Mouse (Mus musculus): ENCODE measurements around the gene Zfp654. TPM values are rescaled to one million over a fixed set of nuclear protein-coding genes. Genes with fewer than 3 reads are reported as not detected.

The Zfp654 gene
- polyA plus RNA-seq, 1 experiment, result 2.0 TPM

GRCm38 (mm10) chr16:64830291-64830690 is 21.2 kb downstream of the Zfp654 start:
- H3K4me3 ChIP-seq (ENCODE audit: control insufficient read depth, insufficient read depth, low read length), result no peak overlapping the region
- H3K4me1 ChIP-seq (replicated peaks; ENCODE audit: control insufficient read depth, insufficient read depth, low read length), result no peaks in the 10 kb centered on the region
- no peaks in the 10 kb centered on the region for H3K27me3 ChIP-seq (ENCODE audit: control insufficient read depth, insufficient read depth, low read length)
- no peak for DNase-seq
- no peak overlapping the region for H3K27ac ChIP-seq (ENCODE audit: control insufficient read depth, insufficient read depth, low read length)
- H3K36me3 ChIP-seq (ENCODE audit: control insufficient read depth, insufficient read depth, low read length), result no peaks in the 10 kb centered on the region; the same call in 1 of the 2 replicates
- no peak for TF ChIP-seq POLR2A (IDR thresholded peaks at IDR 0.05; ENCODE audit: control insufficient read depth, extremely low read depth, insufficient read depth, low read length, poor library complexity)
- TF ChIP-seq CTCF (IDR thresholded peaks at IDR 0.05; ENCODE audit: borderline replicate concordance, control insufficient read depth, extremely low read depth, insufficient read depth, low read length, poor library complexity), result no peak
- 91% methylated on average over 15 of the region's 15 CpGs for WGBS

- TF ChIP-seq POLR2A (IDR thresholded peaks at IDR 0.05; ENCODE audit: control insufficient read depth, extremely low read depth, insufficient read depth, low read length, poor library complexity) (no peak), CTCF (IDR thresholded peaks at IDR 0.05; ENCODE audit: borderline replicate concordance, control insufficient read depth, extremely low read depth, insufficient read depth, low read length, poor library complexity) (no peak)
- Histone ChIP-seq H3K4me3 (ENCODE audit: control insufficient read depth, insufficient read depth, low read length) (no peak overlapping the region), H3K27ac (ENCODE audit: control insufficient read depth, insufficient read depth, low read length) (no peak overlapping the region), H3K27me3 (ENCODE audit: control insufficient read depth, insufficient read depth, low read length) (no peaks in the 10 kb centered on the region), H3K36me3 (ENCODE audit: control insufficient read depth, insufficient read depth, low read length) (no peaks in the 10 kb centered on the region; the same call in 1 of the 2 replicates), H3K4me1 (replicated peaks; ENCODE audit: control insufficient read depth, insufficient read depth, low read length) (no peaks in the 10 kb centered on the region)
- DNase-seq, result no peak
- 89% methylated on average over 1 of the region's 1 CpGs for whole genome bisulfite sequencing
Observed at GRCm38 (mm10) chr16:64824474-64824873, 27.0 kb downstream of the Zfp654 start.

GRCm38 (mm10) chr16:64823890-64824289 is 27.6 kb downstream of the Zfp654 start:
- Histone ChIP-seq H3K4me1 (replicated peaks; ENCODE audit: control insufficient read depth, insufficient read depth, low read length) (no peaks in the 10 kb centered on the region), H3K27me3 (ENCODE audit: control insufficient read depth, insufficient read depth, low read length) (no peaks in the 10 kb centered on the region), H3K36me3 (ENCODE audit: control insufficient read depth, insufficient read depth, low read length) (no peaks in the 10 kb centered on the region; the same call in 1 of the 2 replicates), H3K4me3 (ENCODE audit: control insufficient read depth, insufficient read depth, low read length) (no peak overlapping the region), H3K27ac (ENCODE audit: control insufficient read depth, insufficient read depth, low read length) (no peak overlapping the region)
- 41% methylated on average over 1 of the region's 1 CpGs for WGBS
- no peak for TF ChIP-seq CTCF (IDR thresholded peaks at IDR 0.05; ENCODE audit: borderline replicate concordance, control insufficient read depth, extremely low read depth, insufficient read depth, low read length, poor library complexity)
- no peak for TF ChIP-seq POLR2A (IDR thresholded peaks at IDR 0.05; ENCODE audit: control insufficient read depth, extremely low read depth, insufficient read depth, low read length, poor library complexity)
- no peak for DNase-seq

- no peak overlapping the region for H3K4me3 ChIP-seq (ENCODE audit: control insufficient read depth, insufficient read depth, low read length)
- H3K36me3 ChIP-seq (ENCODE audit: control insufficient read depth, insufficient read depth, low read length), result peaks cover 13% of the 10 kb centered on the region; the same call in 1 of the 2 replicates
- H3K27ac ChIP-seq (ENCODE audit: control insufficient read depth, insufficient read depth, low read length), result no peak overlapping the region
- H3K27me3 ChIP-seq (ENCODE audit: control insufficient read depth, insufficient read depth, low read length), result no peaks in the 10 kb centered on the region
- DNase-seq, result no peak
- no peak for TF ChIP-seq CTCF (IDR thresholded peaks at IDR 0.05; ENCODE audit: borderline replicate concordance, control insufficient read depth, extremely low read depth, insufficient read depth, low read length, poor library complexity)
- TF ChIP-seq POLR2A (IDR thresholded peaks at IDR 0.05; ENCODE audit: control insufficient read depth, extremely low read depth, insufficient read depth, low read length, poor library complexity), result no peak
- no peaks in the 10 kb centered on the region for H3K4me1 ChIP-seq (replicated peaks; ENCODE audit: control insufficient read depth, insufficient read depth, low read length)
- 98% methylated on average over 3 of the region's 3 CpGs for WGBS
Observed at GRCm38 (mm10) chr16:64817094-64817765, 34.2 kb downstream of the Zfp654 start.

GRCm38 (mm10) chr16:64803041-64803440 is 48.4 kb downstream of the Zfp654 start:
- Histone ChIP-seq H3K4me1 (replicated peaks; ENCODE audit: control insufficient read depth, insufficient read depth, low read length) (0 out of 2 replicates have a peak, but pooled peaks cover 2% of the 10 kb centered on the region), H3K4me3 (ENCODE audit: control insufficient read depth, insufficient read depth, low read length) (no peak overlapping the region), H3K27me3 (ENCODE audit: control insufficient read depth, insufficient read depth, low read length) (no peaks in the 10 kb centered on the region), H3K36me3 (ENCODE audit: control insufficient read depth, insufficient read depth, low read length) (no peaks in the 10 kb centered on the region), H3K27ac (ENCODE audit: control insufficient read depth, insufficient read depth, low read length) (no peak overlapping the region)
- no peak for DNase-seq
- no peak for TF ChIP-seq CTCF (IDR thresholded peaks at IDR 0.05; ENCODE audit: borderline replicate concordance, control insufficient read depth, extremely low read depth, insufficient read depth, low read length, poor library complexity)
- TF ChIP-seq POLR2A (IDR thresholded peaks at IDR 0.05; ENCODE audit: control insufficient read depth, extremely low read depth, insufficient read depth, low read length, poor library complexity), result no peak
- 90% methylated on average over 3 of the region's 3 CpGs for WGBS

- no peak overlapping the region for H3K4me3 ChIP-seq (ENCODE audit: control insufficient read depth, insufficient read depth, low read length)
- no peaks in the 10 kb centered on the region for H3K27me3 ChIP-seq (ENCODE audit: control insufficient read depth, insufficient read depth, low read length)
- no peak overlapping the region for H3K27ac ChIP-seq (ENCODE audit: control insufficient read depth, insufficient read depth, low read length)
- 0 out of 2 replicates have a peak, but pooled peaks cover 2% of the 10 kb centered on the region for H3K4me1 ChIP-seq (replicated peaks; ENCODE audit: control insufficient read depth, insufficient read depth, low read length)
- H3K36me3 ChIP-seq (ENCODE audit: control insufficient read depth, insufficient read depth, low read length), result no peaks in the 10 kb centered on the region
- TF ChIP-seq CTCF (IDR thresholded peaks at IDR 0.05; ENCODE audit: borderline replicate concordance, control insufficient read depth, extremely low read depth, insufficient read depth, low read length, poor library complexity), result no peak
- DNase-seq, result no peak
Observed at GRCm38 (mm10) chr16:64801638-64802037, 49.8 kb downstream of the Zfp654 start.
